Mouse (Mus musculus): ENCODE data around the gene Hdac10. TPM values are rescaled to one million over a fixed set of nuclear protein-coding genes. Genes with fewer than 3 reads are reported as not detected.

The Hdac10 gene
- polyA plus RNA-seq, 1 experiment from 2014 or later, result 18.7 TPM

- peak; percentile 86 for ATAC-seq (ENCODE audit: low FRiP score, low read depth)
- Histone ChIP-seq H3K4me3 (peak overlapping the region; percentile 23), H3K9me3 (no peaks in the 10 kb centered on the region), H3K27me3 (no peaks in the 10 kb centered on the region), H3K4me2 (replicated peaks) (peak overlapping the region; percentile 51), H3K36me3 (peaks cover 44% of the 10 kb centered on the region), H3K9ac (peak overlapping the region; percentile 48; the same call in 1 of the 2 replicates), H3K27ac (peak overlapping the region; percentile 81), H3K4me1 (peaks cover 62% of the 10 kb centered on the region)
- 4% methylated on average over 10 of the region's 10 CpGs for WGBS
These were observed 40.9 kb upstream of the Hdac10 start for GRCm38 (mm10) chr15:89169431-89169830.

DNA sequence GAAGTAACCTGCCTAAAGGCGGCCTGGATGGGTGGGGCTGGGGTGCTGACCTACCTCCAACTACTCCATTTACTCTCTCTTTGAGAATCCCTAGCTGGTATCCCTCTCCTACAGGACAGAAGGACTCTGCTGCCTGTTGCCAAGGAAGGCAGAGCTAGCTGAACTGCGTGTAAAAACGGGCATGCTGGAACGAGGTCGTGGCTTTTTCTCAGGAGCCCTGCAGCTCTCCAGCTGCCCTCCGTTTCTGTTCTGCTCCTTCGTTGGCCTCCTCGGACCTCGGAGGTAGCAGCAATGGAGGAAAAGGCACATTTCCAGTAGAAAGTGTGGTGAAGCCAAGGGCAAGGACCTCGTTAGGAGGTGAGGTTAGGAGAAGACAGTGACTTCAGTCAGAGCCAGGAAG is 40.4 kb upstream of the Hdac10 start:
- 50% methylated on average over 10 of the region's 10 CpGs for WGBS
- H3K36me3 ChIP-seq, result peaks cover 49% of the 10 kb centered on the region
- peak overlapping the region; percentile 51 for H3K4me2 ChIP-seq (replicated peaks)
- peak overlapping the region; percentile 81 for H3K27ac ChIP-seq
- H3K4me3 ChIP-seq, result peak overlapping the region; percentile 23
- no peaks in the 10 kb centered on the region for H3K9me3 ChIP-seq
- ATAC-seq (ENCODE audit: low FRiP score, low read depth), result no peak
- no peaks in the 10 kb centered on the region for H3K27me3 ChIP-seq
- peaks cover 56% of the 10 kb centered on the region for H3K4me1 ChIP-seq
- peak overlapping the region; percentile 48 for H3K9ac ChIP-seq

GRCm38 (mm10) chr15:89165478-89165877 is 37.0 kb upstream of the Hdac10 start:
- no peak for ATAC-seq (ENCODE audit: low FRiP score, low read depth)
- WGBS, result 87% methylated on average over 12 of the region's 12 CpGs
- no peak overlapping the region for H3K27ac ChIP-seq
- H3K4me3 ChIP-seq, result no peak overlapping the region
- no peaks in the 10 kb centered on the region for H3K27me3 ChIP-seq
- H3K9ac ChIP-seq, result no peak overlapping the region
- H3K4me2 ChIP-seq (replicated peaks), result no peak overlapping the region
- peaks cover 84% of the 10 kb centered on the region for H3K36me3 ChIP-seq
- no peaks in the 10 kb centered on the region for H3K9me3 ChIP-seq
- peaks cover 25% of the 10 kb centered on the region for H3K4me1 ChIP-seq

GRCm38 (mm10) chr15:89161397-89161796 is 32.9 kb upstream of the Hdac10 start:
- H3K9me3 ChIP-seq, result no peaks in the 10 kb centered on the region

GRCm38 (mm10) chr15:89158516-89158915 is 30.0 kb upstream of the Hdac10 start:
- no peak overlapping the region for H3K27ac ChIP-seq
- WGBS, result 92% methylated on average over 16 of the region's 16 CpGs
- H3K36me3 ChIP-seq, result peaks cover 100% of the 10 kb centered on the region
- no peak overlapping the region for H3K4me3 ChIP-seq
- no peak for ATAC-seq (ENCODE audit: low FRiP score, low read depth)
- H3K9ac ChIP-seq, result no peak overlapping the region
- H3K4me2 ChIP-seq (replicated peaks), result no peak overlapping the region
- H3K27me3 ChIP-seq, result no peaks in the 10 kb centered on the region
- H3K9me3 ChIP-seq, result no peaks in the 10 kb centered on the region
- no peaks in the 10 kb centered on the region for H3K4me1 ChIP-seq

More at GRCm38 (mm10) chr15:89161397-89161796, 32.9 kb upstream of the Hdac10 start:
- no peak overlapping the region for H3K4me2 ChIP-seq (replicated peaks)
- no peaks in the 10 kb centered on the region for H3K27me3 ChIP-seq
- 80% methylated on average over 9 of the region's 9 CpGs for WGBS
- H3K4me1 ChIP-seq, result no peaks in the 10 kb centered on the region
- peaks cover 100% of the 10 kb centered on the region for H3K36me3 ChIP-seq
- ATAC-seq (ENCODE audit: low FRiP score, low read depth), result no peak
- H3K9ac ChIP-seq, result no peak overlapping the region
- no peak overlapping the region for H3K27ac ChIP-seq
- H3K4me3 ChIP-seq, result no peak overlapping the region

- ATAC-seq (ENCODE audit: low FRiP score, low read depth), result no peak
- H3K9ac ChIP-seq, result no peak overlapping the region
- H3K4me1 ChIP-seq, result no peaks in the 10 kb centered on the region
- no peak overlapping the region for H3K4me2 ChIP-seq (replicated peaks)
- H3K9me3 ChIP-seq, result no peaks in the 10 kb centered on the region
- no peak overlapping the region for H3K27ac ChIP-seq
- H3K4me3 ChIP-seq, result no peak overlapping the region
- H3K27me3 ChIP-seq, result no peaks in the 10 kb centered on the region
- H3K36me3 ChIP-seq, result peaks cover 94% of the 10 kb centered on the region
- 70% methylated on average over 7 of the region's 7 CpGs for WGBS
These were observed 29.5 kb upstream of the Hdac10 start for GRCm38 (mm10) chr15:89157954-89158353.

GRCm38 (mm10) chr15:89152312-89152711 is 23.8 kb upstream of the Hdac10 start:
- peaks cover 20% of the 10 kb centered on the region for H3K4me1 ChIP-seq
- peaks cover 38% of the 10 kb centered on the region for H3K36me3 ChIP-seq
- no peaks in the 10 kb centered on the region for H3K9me3 ChIP-seq
- H3K9ac ChIP-seq, result no peak overlapping the region
- no peak overlapping the region for H3K4me3 ChIP-seq
- no peak overlapping the region for H3K27ac ChIP-seq
- peaks cover 21% of the 10 kb centered on the region for H3K27me3 ChIP-seq
- ATAC-seq (ENCODE audit: low FRiP score, low read depth), result no peak
- no peak overlapping the region for H3K4me2 ChIP-seq (replicated peaks)

- H3K9ac ChIP-seq, result peak overlapping the region; percentile 73
- peak overlapping the region; percentile 70 for H3K4me3 ChIP-seq
- no peaks in the 10 kb centered on the region for H3K9me3 ChIP-seq
- 2% methylated on average over 13 of the region's 13 CpGs for WGBS
- H3K4me2 ChIP-seq (replicated peaks), result peak overlapping the region; percentile 97
- peaks cover 34% of the 10 kb centered on the region for H3K4me1 ChIP-seq
- H3K27me3 ChIP-seq, result peaks cover 39% of the 10 kb centered on the region
- peaks cover 15% of the 10 kb centered on the region for H3K36me3 ChIP-seq
- no peak overlapping the region for H3K27ac ChIP-seq
- ATAC-seq (ENCODE audit: low FRiP score, low read depth), result no peak
These were observed 21.5 kb upstream of the Hdac10 start for GRCm38 (mm10) chr15:89150041-89150390.

GRCm38 (mm10) chr15:89149271-89150040 is 21.0 kb upstream of the Hdac10 start, which contains the start of gene Mapk11:
Mapk11 (minus strand) TSS chr15:89149628.
- Histone ChIP-seq H3K9ac (peak within 1 kb of the TSS; percentile 73), H3K4me2 (replicated peaks) (peak within 1 kb of the TSS; percentile 97), H3K36me3 (peaks cover 9% of the 10 kb centered on the region), H3K9me3 (no peaks in the 10 kb centered on the region), H3K4me3 (peak within 1 kb of the TSS; percentile 70), H3K27me3 (peaks cover 39% of the 10 kb centered on the region), H3K27ac (peak within 1 kb of the TSS; percentile 15; the same call in 1 of the 2 replicates), H3K4me1 (peaks cover 34% of the 10 kb centered on the region)
- under 1% methylated on average over 58 of the region's 61 CpGs for WGBS
- peak; percentile 69 for ATAC-seq (ENCODE audit: low FRiP score, low read depth)

DNA sequence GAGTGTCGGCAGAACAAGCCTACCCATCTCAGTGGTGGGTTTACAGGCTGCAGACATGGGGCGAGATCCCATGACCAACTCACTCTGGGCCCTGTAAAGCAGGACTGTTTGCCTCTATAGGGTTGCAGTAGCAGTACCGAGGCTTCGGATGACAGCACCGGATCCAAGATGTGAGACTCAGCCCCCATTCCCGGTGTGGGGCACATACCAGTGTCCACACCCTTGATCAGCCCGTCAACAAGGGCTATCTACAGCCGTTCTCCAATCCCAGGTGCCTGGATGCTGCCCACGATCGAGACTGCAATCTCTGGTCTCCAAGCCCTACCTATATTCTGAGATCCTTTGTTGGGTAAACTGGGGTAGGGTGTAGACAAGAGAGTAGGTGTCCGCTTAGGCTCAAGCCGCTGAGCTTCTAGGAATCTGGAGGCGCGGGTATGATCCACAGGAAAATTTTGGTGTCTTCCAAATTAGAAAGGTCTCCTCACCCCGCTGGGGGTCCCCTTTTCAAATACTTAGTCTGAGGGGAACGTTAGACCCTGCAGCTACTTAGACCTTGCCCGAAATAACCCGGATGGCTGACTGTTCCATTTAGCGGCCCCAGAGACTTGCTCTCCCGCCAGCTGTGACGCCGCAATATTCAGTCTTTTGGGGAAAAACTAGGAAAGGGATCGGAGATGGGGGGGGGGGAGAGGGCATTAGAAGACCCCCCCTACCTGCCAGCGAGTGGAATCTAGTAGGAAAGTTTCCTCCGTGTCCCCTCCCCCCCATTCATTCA is 20.2 kb upstream of the Hdac10 start:
- Histone ChIP-seq H3K4me3 (peak overlapping the region; percentile 70), H3K27ac (no peak overlapping the region), H3K27me3 (peaks cover 39% of the 10 kb centered on the region), H3K4me2 (replicated peaks) (peak overlapping the region; percentile 97), H3K36me3 (peaks cover 1% of the 10 kb centered on the region), H3K9me3 (no peaks in the 10 kb centered on the region), H3K9ac (peak overlapping the region; percentile 73), H3K4me1 (peaks cover 34% of the 10 kb centered on the region)
- no peak for ATAC-seq (ENCODE audit: low FRiP score, low read depth)
- WGBS, result 7% methylated on average over 25 of the region's 25 CpGs

- Histone ChIP-seq H3K27me3 (peaks cover 44% of the 10 kb centered on the region), H3K4me3 (peak overlapping the region; percentile 70; the same call in 1 of the 2 replicates), H3K36me3 (no peaks in the 10 kb centered on the region), H3K9me3 (no peaks in the 10 kb centered on the region), H3K4me2 (replicated peaks) (peak overlapping the region; percentile 97), H3K27ac (no peak overlapping the region), H3K9ac (no peak overlapping the region), H3K4me1 (peaks cover 34% of the 10 kb centered on the region)
- ATAC-seq (ENCODE audit: low FRiP score, low read depth), result no peak
- 64% methylated on average over 4 of the region's 4 CpGs for WGBS
These were observed 19.4 kb upstream of the Hdac10 start for GRCm38 (mm10) chr15:89147895-89148294.

DNA sequence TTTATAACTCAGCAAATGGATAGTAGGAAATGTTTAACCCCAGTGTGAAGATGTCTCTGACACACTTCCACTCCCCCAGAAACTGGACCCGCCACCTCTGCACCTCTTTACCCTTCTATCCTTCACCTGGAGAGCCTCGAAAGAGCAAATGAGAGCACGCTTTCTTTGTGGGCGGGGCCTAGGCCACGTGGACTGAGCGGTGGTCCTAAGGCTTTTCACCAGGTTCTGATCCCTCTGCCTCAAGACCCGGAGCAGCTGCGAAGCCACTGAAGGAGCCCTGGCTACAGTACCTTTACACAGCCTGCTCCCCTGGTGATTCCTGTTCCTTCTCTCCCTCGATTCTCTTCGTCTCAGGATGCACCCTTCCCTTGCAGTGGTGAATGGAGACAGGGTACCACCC is 19.0 kb upstream of the Hdac10 start:
- no peak overlapping the region for H3K9ac ChIP-seq
- no peaks in the 10 kb centered on the region for H3K36me3 ChIP-seq
- H3K9me3 ChIP-seq, result no peaks in the 10 kb centered on the region
- no peak for ATAC-seq (ENCODE audit: low FRiP score, low read depth)
- WGBS, result 18% methylated on average over 10 of the region's 10 CpGs
- H3K27me3 ChIP-seq, result peaks cover 48% of the 10 kb centered on the region
- H3K4me3 ChIP-seq, result peak overlapping the region; percentile 40
- H3K27ac ChIP-seq, result no peak overlapping the region
- peaks cover 34% of the 10 kb centered on the region for H3K4me1 ChIP-seq
- H3K4me2 ChIP-seq (replicated peaks), result peak overlapping the region; percentile 70

Data from limb, embryonic 13.5 days (tissue).